Mouse (Mus musculus): ENCODE data around the gene Tmem107. TPM values are rescaled to one million over a fixed set of nuclear protein-coding genes. Genes with fewer than 3 reads are reported as not detected.

The Tmem107 gene
- total and polyA plus RNA-seq, 3 experiments = 22.6 to 31.3 (median 30.1) TPM

DNA sequence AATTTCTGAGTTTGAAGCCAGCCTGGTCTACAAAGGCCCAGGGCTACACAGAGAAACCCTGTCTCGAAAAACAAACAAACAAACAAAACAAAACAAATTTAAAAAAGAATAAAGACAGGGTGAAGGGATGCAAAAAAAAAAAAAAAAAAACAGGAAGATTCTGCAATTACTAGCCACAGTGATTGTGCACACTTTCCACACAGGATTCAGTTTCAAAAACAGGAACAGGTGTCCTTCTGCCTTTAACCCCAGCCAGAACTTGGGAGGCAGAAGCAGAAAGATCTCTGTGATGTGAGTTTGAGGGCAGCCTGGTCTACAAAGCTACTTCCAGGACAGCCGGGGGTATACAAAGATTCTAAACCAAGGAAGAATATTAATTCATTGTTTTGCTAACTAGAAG lies 12.3 kb upstream of the Tmem107 start:
- H3K36me3 ChIP-seq (replicated peaks in 1 of 2; ENCODE audit: control insufficient read depth in 1 of 2, insufficient read depth in 1 of 2, low read length in 1 of 2) = peaks cover 2 to 21% of the 10 kb centered on the region in 2 experiments
- H3K4me1 ChIP-seq (ENCODE audit: control insufficient read depth in 1 of 2, insufficient read depth in 2 of 2) = peaks cover 0 to 36% of the 10 kb centered on the region in 2 experiments; a peak in 2 of 4 replicates
- in situ Hi-C loops (cut with MboI; ENCODE audit: low pct_ligation_motif_present, low pct_unique_long_range_greater_than_20kb, low sequenced_read_pairs) = no loop called here

DNA sequence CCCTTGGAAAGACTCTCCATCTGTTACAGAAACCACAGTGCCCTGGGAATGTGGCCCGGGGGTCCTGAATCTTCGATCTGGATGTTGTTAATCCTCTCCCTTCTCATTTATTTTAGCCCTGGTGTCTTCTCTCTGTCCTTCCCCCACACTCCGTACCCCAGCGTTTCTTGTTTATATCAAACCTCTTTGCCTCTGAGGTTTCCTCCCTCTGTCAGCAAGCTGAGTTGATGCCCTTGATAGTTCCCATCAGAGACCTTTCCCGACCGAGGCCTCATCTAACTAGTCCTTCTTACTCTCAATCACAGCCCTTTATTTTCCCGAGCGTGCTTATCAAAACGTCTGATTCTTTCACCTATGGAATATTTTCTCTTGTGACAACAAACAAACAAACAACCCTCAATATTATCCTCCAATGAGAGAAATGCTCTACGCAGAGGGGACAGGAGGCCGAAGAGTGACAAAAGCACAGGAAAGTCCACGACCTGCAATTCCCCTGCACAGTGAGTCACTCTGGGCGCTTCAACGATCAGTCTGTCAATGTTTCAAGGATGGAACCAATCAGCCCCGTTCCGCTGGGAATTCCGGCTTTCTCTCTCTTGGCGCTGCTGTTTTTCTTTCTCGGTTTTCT lies 11.8 kb upstream of the Tmem107 start:
- peak overlapping the region; percentile 71 to 87 (median 79) for H3K4me3 ChIP-seq (replicated peaks in 1 of 3; ENCODE audit: low read depth in 2 of 3, low read length in 2 of 3, poor library complexity in 1 of 3)
- peaks cover 0 to 16% of the 10 kb centered on the region in 2 experiments for H3K36me3 ChIP-seq (replicated peaks in 1 of 2; ENCODE audit: control insufficient read depth in 1 of 2, insufficient read depth in 1 of 2, low read length in 1 of 2)
- no peaks in the 10 kb centered on the region for H3K9me3 ChIP-seq (replicated peaks; ENCODE audit: low read length)
- TF ChIP-seq JUN (IDR thresholded peaks at IDR 0.05; ENCODE audit: insufficient read depth, low read depth, low read length) (no peak), EP300 (IDR thresholded peaks at IDR 0.05; ENCODE audit: low read length) (0 out of 2 replicates have a peak, but pooled peaks have one; percentile 22), BHLHE40 (IDR thresholded peaks at IDR 0.05; ENCODE audit: low read depth, low read length) (no peak; the same call in 1 of the 2 replicates), MAX (IDR thresholded peaks at IDR 0.05; ENCODE audit: low read length) (peak; percentile 56; the same call in 1 of the 2 replicates), CHD2 (IDR thresholded peaks at IDR 0.05; ENCODE audit: low read length) (peak; percentile 54), CHD1 (IDR thresholded peaks at IDR 0.05; ENCODE audit: low read depth, low read length) (peak; percentile 74; the same call in 1 of the 2 replicates), MYC (IDR thresholded peaks at IDR 0.05; ENCODE audit: low read depth, low read length) (0 out of 2 replicates have a peak, but pooled peaks have one; percentile 16), IRF4 (IDR thresholded peaks at IDR 0.05; ENCODE audit: low read depth, low read length) (peak; percentile 9; the same call in 1 of the 2 replicates), TBP (conservative IDR thresholded peaks at IDR 0.05; ENCODE audit: low read depth, low read length) (no peak)
- peak overlapping the region; percentile 96 for H3K4me2 ChIP-seq (ENCODE audit: insufficient read depth, low read depth, poor library complexity, severe bottlenecking)
- in situ Hi-C loops (cut with MboI; ENCODE audit: low pct_ligation_motif_present, low pct_unique_long_range_greater_than_20kb, low sequenced_read_pairs) = no loop called here
- no peak overlapping the region for H3K27ac ChIP-seq (ENCODE audit: insufficient read depth, low read depth)
- no peak for DNase-seq (ENCODE audit: extremely low read depth)
- H3K79me2 ChIP-seq (replicated peaks; ENCODE audit: control insufficient read depth, extremely low read depth, insufficient read depth, poor library complexity, severe bottlenecking) = no peaks in the 10 kb centered on the region; the same call in none of the 2 replicates
- H3K9ac ChIP-seq (ENCODE audit: insufficient read depth, low read depth) = peak overlapping the region; percentile 92
- peaks cover 0 to 31% of the 10 kb centered on the region in 2 experiments; a peak in 2 of 4 replicates for H3K4me1 ChIP-seq (ENCODE audit: control insufficient read depth in 1 of 2, insufficient read depth in 2 of 2)
- H3K27me3 ChIP-seq (replicated peaks) = peaks cover 3% of the 10 kb centered on the region
- dilution Hi-C loops (cut with MboI; ENCODE audit: extremely low pct_ligation_motif_present, extremely low pct_unique_long_range_greater_than_20kb, low sequenced_read_pairs) = no loop called here

More for the DNA sequence above, 12.3 kb upstream of the Tmem107 start:
- peak overlapping the region; percentile 96 for H3K4me2 ChIP-seq (ENCODE audit: insufficient read depth, low read depth, poor library complexity, severe bottlenecking)
- dilution Hi-C loops (cut with MboI; ENCODE audit: extremely low pct_ligation_motif_present, extremely low pct_unique_long_range_greater_than_20kb, low sequenced_read_pairs) = no loop called here
- H3K27ac ChIP-seq (ENCODE audit: insufficient read depth, low read depth) = no peak overlapping the region
- peak overlapping the region; percentile 92 for H3K9ac ChIP-seq (ENCODE audit: insufficient read depth, low read depth)
- H3K79me2 ChIP-seq (replicated peaks; ENCODE audit: control insufficient read depth, extremely low read depth, insufficient read depth, poor library complexity, severe bottlenecking) = no peaks in the 10 kb centered on the region; the same call in none of the 2 replicates
- peak overlapping the region; percentile 71 to 87 (median 79) for H3K4me3 ChIP-seq (replicated peaks in 1 of 3; ENCODE audit: low read depth in 2 of 3, low read length in 2 of 3, poor library complexity in 1 of 3)
- no peaks in the 10 kb centered on the region for H3K9me3 ChIP-seq (replicated peaks; ENCODE audit: low read length)
- peaks cover 3% of the 10 kb centered on the region for H3K27me3 ChIP-seq (replicated peaks)
- TF ChIP-seq SMC3 (IDR thresholded peaks at IDR 0.05; ENCODE audit: low read depth, low read length) (no peak), ZNF384 (IDR thresholded peaks at IDR 0.05; ENCODE audit: low read depth, low read length) (peak; percentile 45; the same call in 1 of the 2 replicates)
- no peak for DNase-seq (ENCODE audit: extremely low read depth)
